Mouse (Mus musculus): Measurements from ENCODE around the gene Wwox. TPM values are rescaled to one million over a fixed set of nuclear protein-coding genes. Genes with fewer than 3 reads are reported as not detected.

Wwox gene
- total and polyA plus RNA-seq, 3 experiments, result 7.6 to 61.8 (median 12.2) TPM

- no peaks in the 10 kb centered on the region for H3K4me1 ChIP-seq (ENCODE audit: control insufficient read depth in 1 of 2, insufficient read depth in 2 of 2, low read length in 2 of 2)
- no peak for DNase-seq (ENCODE audit: low read depth, low spot score)
- no peaks in the 10 kb centered on the region for H3K9me3 ChIP-seq (replicated peaks; ENCODE audit: insufficient read depth, low read length)
- TF ChIP-seq ZNF384 (IDR thresholded peaks at IDR 0.05; ENCODE audit: low read depth, low read length), result no peak
- no peak for TF ChIP-seq MAZ (IDR thresholded peaks at IDR 0.05; ENCODE audit: low read depth, low read length)
- TF ChIP-seq HCFC1 (IDR thresholded peaks at IDR 0.05; ENCODE audit: low read depth, low read length), result no peak
- no peak for TF ChIP-seq ELF1 (IDR thresholded peaks at IDR 0.05; ENCODE audit: low read depth, low read length)
- TF ChIP-seq SIN3A (IDR thresholded peaks at IDR 0.05; ENCODE audit: low read length), result no peak
- TF ChIP-seq EP300 (IDR thresholded peaks at IDR 0.05; ENCODE audit: low read depth in 1 of 2, low read length in 2 of 2), result no peak
- TF ChIP-seq USF1 (IDR thresholded peaks at IDR 0.05; ENCODE audit: low read depth, low read length), result no peak
- TF ChIP-seq ZC3H11A (IDR thresholded peaks at IDR 0.05; ENCODE audit: low read depth, low read length), result no peak
- TF ChIP-seq ETS1 (IDR thresholded peaks at IDR 0.05; ENCODE audit: low read depth, low read length), result no peak
- no peak for TF ChIP-seq RCOR1 (IDR thresholded peaks at IDR 0.05; ENCODE audit: low read depth, low read length)
- no peak for TF ChIP-seq ZKSCAN1 (IDR thresholded peaks at IDR 0.05; ENCODE audit: low read depth, low read length)
- H3K9ac ChIP-seq (ENCODE audit: control insufficient read depth, low read depth, low read length, poor library complexity, severe bottlenecking), result no peak overlapping the region
- H3K79me2 ChIP-seq (ENCODE audit: control insufficient read depth, insufficient read depth, low read length, poor library complexity), result no peaks in the 10 kb centered on the region
- H3K4me3 ChIP-seq (ENCODE audit: control insufficient read depth in 1 of 2, insufficient read depth in 1 of 2, low read depth in 2 of 2, low read length in 2 of 2), result no peak overlapping the region
- no peak overlapping the region for H3K27ac ChIP-seq (ENCODE audit: control insufficient read depth, low read depth, low read length)
- H3K36me3 ChIP-seq (ENCODE audit: control insufficient read depth in 1 of 2, insufficient read depth in 2 of 2, low read length in 2 of 2), result no peaks in the 10 kb centered on the region
- no peaks in the 10 kb centered on the region for H3K27me3 ChIP-seq (ENCODE audit: control insufficient read depth in 1 of 2, insufficient read depth in 2 of 2, low read length in 2 of 2)
Measured at GRCm38 (mm10) chr8:114503196-114503595, 63.7 kb downstream of the Wwox start.

- DNase-seq (ENCODE audit: low read depth, low spot score), result no peak
- H3K4me1 ChIP-seq (ENCODE audit: control insufficient read depth in 1 of 2, insufficient read depth in 2 of 2, low read length in 2 of 2), result no peaks in the 10 kb centered on the region
- no peaks in the 10 kb centered on the region for H3K27me3 ChIP-seq (ENCODE audit: control insufficient read depth in 1 of 2, insufficient read depth in 2 of 2, low read length in 2 of 2)
- H3K4me3 ChIP-seq (ENCODE audit: control insufficient read depth in 1 of 2, insufficient read depth in 1 of 2, low read depth in 2 of 2, low read length in 2 of 2), result no peak overlapping the region
- no peaks in the 10 kb centered on the region for H3K36me3 ChIP-seq (ENCODE audit: control insufficient read depth in 1 of 2, insufficient read depth in 2 of 2, low read length in 2 of 2)
- no peaks in the 10 kb centered on the region for H3K79me2 ChIP-seq (ENCODE audit: control insufficient read depth, insufficient read depth, low read length, poor library complexity)
- H3K9me3 ChIP-seq (replicated peaks; ENCODE audit: insufficient read depth, low read length), result no peaks in the 10 kb centered on the region
- no peak overlapping the region for H3K27ac ChIP-seq (ENCODE audit: control insufficient read depth, low read depth, low read length)
- TF ChIP-seq BHLHE40 (IDR thresholded peaks at IDR 0.05; ENCODE audit: borderline replicate concordance, low read depth, low read length) (no peak), ZMIZ1 (IDR thresholded peaks at IDR 0.05; ENCODE audit: low read depth, low read length) (no peak), MEF2A (IDR thresholded peaks at IDR 0.05; ENCODE audit: extremely low read depth, insufficient replicate concordance, low read depth, low read length, poor library complexity, severe bottlenecking) (no peak), TCF12 (IDR thresholded peaks at IDR 0.05; ENCODE audit: low read depth, low read length) (no peak), KAT2A (conservative IDR thresholded peaks at IDR 0.05; ENCODE audit: low read depth, low read length) (no peak), TAL1 (IDR thresholded peaks at IDR 0.05; ENCODE audit: low read length) (no peak), ETS1 (IDR thresholded peaks at IDR 0.05; ENCODE audit: low read depth, low read length) (no peak), MYB (IDR thresholded peaks at IDR 0.05; ENCODE audit: low read depth, low read length) (no peak), MAZ (IDR thresholded peaks at IDR 0.05; ENCODE audit: low read depth, low read length) (no peak)
- no peak overlapping the region for H3K9ac ChIP-seq (ENCODE audit: control insufficient read depth, low read depth, low read length, poor library complexity, severe bottlenecking)
Measured at GRCm38 (mm10) chr8:114504889-114505288, 65.4 kb downstream of the Wwox start.
